Mouse (Mus musculus): Measurements from ENCODE around the gene Rab11fip5.

DNA sequence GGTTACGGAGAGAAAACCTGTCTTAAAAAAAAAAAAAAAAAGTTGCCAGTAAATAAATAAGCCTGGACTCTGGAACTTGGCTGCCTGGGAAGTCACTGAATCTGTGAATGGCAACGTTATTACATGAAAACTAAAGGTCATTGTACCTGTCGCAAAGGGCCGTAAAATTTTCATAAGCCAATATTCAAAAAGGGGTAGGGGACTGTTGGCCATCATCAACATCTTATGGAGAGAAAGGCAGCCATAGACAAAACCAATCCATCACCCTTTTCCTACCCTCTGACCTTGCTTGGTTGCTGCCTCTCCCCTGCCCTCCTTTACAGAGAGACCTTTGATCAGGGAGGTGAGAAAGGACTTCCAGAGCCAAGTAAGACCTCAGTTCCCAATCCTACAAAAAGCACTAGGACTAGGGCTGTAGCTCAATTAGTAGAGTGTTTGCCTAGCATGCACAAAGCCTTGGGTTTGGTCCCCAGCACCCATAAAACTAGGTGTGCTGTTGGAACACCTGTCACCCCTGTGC, 44.7 kb downstream of the Rab11fip5 start:
- no peak for TF ChIP-seq CTCF (IDR thresholded peaks at IDR 0.05; ENCODE audit: borderline replicate concordance, control insufficient read depth, extremely low read depth, insufficient read depth, low read length, poor library complexity)
- TF ChIP-seq POLR2A (IDR thresholded peaks at IDR 0.05; ENCODE audit: control insufficient read depth, extremely low read depth, insufficient read depth, low read length, poor library complexity): no peak

All from thymus, adult 2 months (tissue).